Comparison of ENCODE assay signal across 8 mouse cellular contexts in the genomic region with DNA sequence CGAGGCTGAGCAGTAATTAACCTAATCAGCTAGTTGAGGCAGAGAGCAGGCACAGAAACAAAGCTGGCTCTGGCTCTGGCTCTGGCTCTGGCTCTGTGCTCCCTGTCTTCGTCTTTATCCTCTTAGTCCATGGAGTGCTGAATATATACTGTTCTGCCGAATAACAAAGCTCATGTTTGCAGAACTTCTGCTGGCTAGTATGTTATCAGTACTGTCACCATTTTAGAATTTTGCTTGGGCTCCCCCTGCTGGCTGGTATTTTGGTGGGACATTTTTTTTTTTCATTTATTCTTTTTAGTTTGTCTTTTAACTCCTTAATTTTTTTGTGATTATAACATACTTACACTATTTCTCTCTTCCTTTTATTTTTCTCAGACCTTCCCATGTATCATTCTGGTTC.
DNase-seq lines count a peak whose midpoint lies in the region; ATAC-seq and TF ChIP-seq lines count a peak whose summit lies in the region.

No protein-coding gene starts in this region.

- no peaks in the 10 kb centered on the region for H3K9me3 ChIP-seq in heart, postnatal 0 days (replicated peaks; ENCODE audit: control insufficient read depth, low read length)
- H3K9me3 ChIP-seq in lung, embryonic 16.5 days (ENCODE audit: control insufficient read depth, low read length) = no peaks in the 10 kb centered on the region

- no peak for TF ChIP-seq POLR2A in cerebellum, adult 2 months (IDR thresholded peaks at IDR 0.05; ENCODE audit: borderline replicate concordance, insufficient read depth, low read length)

- H3K4me1 ChIP-seq in cerebellum, adult 2 months (ENCODE audit: control insufficient read depth, insufficient read depth, low read length) = no peaks in the 10 kb centered on the region
- no peaks in the 10 kb centered on the region for H3K4me1 ChIP-seq in heart, postnatal 0 days (ENCODE audit: control insufficient read depth, insufficient read depth)
- no peaks in the 10 kb centered on the region for H3K4me1 ChIP-seq in lung, embryonic 16.5 days (replicated peaks; ENCODE audit: control insufficient read depth, insufficient read depth, low read length)

- no peak overlapping the region for H3K4me3 ChIP-seq in cerebellum, adult 2 months (replicated peaks; ENCODE audit: insufficient read depth, low read depth, low read length)
- H3K4me3 ChIP-seq in heart, postnatal 0 days (ENCODE audit: low read depth, low read length) = no peak overlapping the region
- no peak overlapping the region for H3K4me3 ChIP-seq in lung, embryonic 16.5 days (ENCODE audit: low read length)

- peak overlapping the region; percentile 53 for H3K4me2 ChIP-seq in heart, postnatal 0 days (ENCODE audit: low read depth, low read length)
- H3K4me2 ChIP-seq in lung, embryonic 16.5 days (ENCODE audit: low read depth, low read length) = peak overlapping the region; percentile 32

- TF ChIP-seq CTCF in cerebellum, adult 2 months (IDR thresholded peaks at IDR 0.05; ENCODE audit: borderline replicate concordance, insufficient read depth, low read depth, low read length) = no peak
- TF ChIP-seq CTCF in heart, postnatal 0 days (IDR thresholded peaks at IDR 0.05; ENCODE audit: low read depth) = peak; percentile 59

- WGBS in cerebellum, adult 2 months = 57% methylated on average over 3 of the region's 3 CpGs
- 12% methylated on average over 3 of the region's 3 CpGs for WGBS in heart, postnatal 0 days
- 15% methylated on average over 3 of the region's 3 CpGs for WGBS in lung, embryonic 16.5 days

- no peaks in the 10 kb centered on the region for H3K27me3 ChIP-seq in cerebellum, adult 2 months (ENCODE audit: control insufficient read depth, insufficient read depth, low read length)
- H3K27me3 ChIP-seq in heart, postnatal 0 days (ENCODE audit: control insufficient read depth, insufficient read depth, low read length) = no peaks in the 10 kb centered on the region
- no peaks in the 10 kb centered on the region for H3K27me3 ChIP-seq in lung, embryonic 16.5 days (ENCODE audit: control insufficient read depth, insufficient read depth, low read depth, low read length)

- no peak overlapping the region for H3K27ac ChIP-seq in cerebellum, adult 2 months (ENCODE audit: insufficient read depth, low read length)
- no peak overlapping the region for H3K27ac ChIP-seq in heart, postnatal 0 days (ENCODE audit: low read depth)
- no peak overlapping the region for H3K27ac ChIP-seq in lung, embryonic 16.5 days (ENCODE audit: low read length)

- DNase-seq in cerebellum, adult 2 months = peak; percentile 6 to 12
- no peak for DNase-seq in cerebellum, adult 11-12 months
- DNase-seq in right cerebral cortex, postnatal 14 days = peak; percentile 60
- DNase-seq in right cerebral cortex, adult 18-20 months = no peak
- DNase-seq in heart, postnatal 0 days (ENCODE audit: low spot score) = peak; percentile 23
- peak; percentile 39 for DNase-seq in thymus, postnatal 0 days (ENCODE audit: low spot score)

- ATAC-seq in common myeloid progenitor, adult 5-6 weeks (replicated peaks; ENCODE audit: low read depth, poor library complexity, severe bottlenecking) = peak; percentile 87
- ATAC-seq in heart, postnatal 0 days (ENCODE audit: insufficient read depth, low read depth) = no peak
- peak; percentile 56; the same call in 1 of the 2 replicates for ATAC-seq in lung, embryonic 16.5 days (ENCODE audit: low read depth)

- TF ChIP-seq EP300 in heart, postnatal 0 days (IDR thresholded peaks at IDR 0.05; ENCODE audit: low read depth) = no peak

- no peaks in the 10 kb centered on the region for H3K36me3 ChIP-seq in heart, postnatal 0 days (replicated peaks; ENCODE audit: control insufficient read depth, insufficient read depth, low read length)
- H3K36me3 ChIP-seq in lung, embryonic 16.5 days (ENCODE audit: control insufficient read depth, insufficient read depth, low read length) = no peaks in the 10 kb centered on the region

- H3K9ac ChIP-seq in heart, postnatal 0 days (replicated peaks; ENCODE audit: low read depth, low read length) = no peak overlapping the region
- no peak overlapping the region for H3K9ac ChIP-seq in lung, embryonic 16.5 days (ENCODE audit: low read length)

Comparison
In these comparisons a context has a peak if more than half of its experiments do, and no peak if none do; other contexts are left out.
1. DNase-seq: peak in cerebellum, adult 2 months (2 of 2), right cerebral cortex, postnatal 14 days (single experiment), heart, postnatal 0 days (single experiment) and thymus, postnatal 0 days (single experiment); none in cerebellum, adult 11-12 months (single experiment) and right cerebral cortex, adult 18-20 months (single experiment).